Mouse (Mus musculus) adrenal gland, postnatal 4 days (tissue): ENCODE measurements at regions not wholly inside any gene's neighbourhood (a gene's known extent, or its start where the extent isn't known, plus 50 kb on each side); places are given as distances from the start of the nearest gene placed in this dataset.

Source experiments
- DNase-seq, 2 experiments: peaks; one replicate each; pipeline ENCODE4 v3.0.0; 2021 to 2022; ENCODE audit warnings: low spot score in 2 of 2, mixed read lengths in 2 of 2

DNA sequence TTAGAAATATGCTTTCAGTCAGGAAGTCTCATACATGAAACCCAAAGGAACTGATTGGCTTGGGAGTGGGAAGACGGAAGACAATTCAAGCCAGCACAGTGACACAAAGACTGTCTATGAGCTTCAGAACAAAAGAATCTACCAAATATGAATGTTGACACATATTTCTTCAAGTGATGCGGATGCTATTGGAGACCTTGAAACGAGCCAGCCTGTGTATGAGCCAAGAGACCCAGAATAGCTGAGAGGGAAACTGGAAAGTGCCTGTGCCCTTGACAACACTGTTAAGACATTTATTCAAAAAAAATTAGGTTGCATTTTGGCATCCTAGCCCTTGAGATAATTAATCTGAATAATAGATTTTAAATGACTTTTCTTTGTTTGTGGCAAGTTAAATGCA lies 426.7 kb upstream of the Sox9 start:
- DNase-seq, result no peak

DNA sequence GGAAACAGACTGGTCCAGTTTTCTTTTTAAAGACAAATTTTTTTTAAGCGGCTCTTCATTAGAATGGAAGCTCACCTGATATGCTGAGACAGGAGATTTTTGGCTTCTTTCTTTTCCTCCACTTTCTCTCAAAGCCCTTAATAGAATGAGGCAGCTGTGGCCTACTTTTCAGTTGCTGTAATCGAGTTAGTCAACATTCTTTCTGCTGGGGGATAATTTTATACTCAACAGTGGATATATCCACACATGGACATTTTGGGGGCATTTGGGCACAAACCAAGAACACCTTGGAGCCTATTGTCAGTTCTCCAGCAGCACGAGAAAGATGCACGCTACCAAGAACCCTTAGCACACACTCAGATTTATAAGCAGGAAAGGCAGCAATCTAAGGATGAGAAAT lies 415.3 kb upstream of the Sox9 start:
- no peak for DNase-seq

DNA sequence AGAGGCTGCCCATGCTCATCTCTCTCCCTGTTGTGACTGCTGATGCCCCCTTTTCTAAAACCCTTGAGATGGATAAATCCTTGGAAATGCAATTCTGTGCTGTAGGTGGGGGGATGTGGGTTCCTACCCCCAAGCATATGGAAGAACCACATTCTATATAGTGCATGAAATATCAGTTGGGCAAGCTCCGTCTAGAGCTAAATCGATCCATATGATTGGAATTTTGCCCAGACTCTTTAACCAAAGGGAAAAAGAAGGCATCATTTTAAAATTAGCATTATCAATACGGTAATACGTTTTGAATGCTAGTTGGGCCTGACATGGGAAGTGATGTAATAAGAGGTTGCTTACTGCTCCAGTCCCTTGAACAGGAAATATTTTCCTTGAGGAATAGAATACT lies 411.1 kb upstream of the Sox9 start:
- DNase-seq, result no peak

DNA sequence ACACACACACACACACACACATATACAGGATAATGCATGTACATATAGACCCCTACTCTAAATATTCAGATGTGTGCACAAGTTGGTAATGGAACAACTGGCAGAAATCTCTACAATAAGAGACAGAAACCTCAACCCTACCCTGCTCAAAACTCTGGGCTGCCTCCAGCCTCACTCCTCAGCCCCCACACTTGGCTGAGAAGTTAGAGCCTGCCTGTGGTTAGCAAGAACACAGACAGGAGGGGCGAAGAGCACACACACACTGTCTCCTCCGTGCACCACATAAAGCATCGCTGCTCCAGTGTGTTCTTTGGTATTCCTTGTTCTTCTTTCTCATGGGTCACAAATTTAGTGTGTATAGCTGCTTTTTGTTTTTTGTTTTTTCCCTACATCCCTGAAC lies 382.0 kb upstream of the Sox9 start:
- DNase-seq, result no peak

DNA sequence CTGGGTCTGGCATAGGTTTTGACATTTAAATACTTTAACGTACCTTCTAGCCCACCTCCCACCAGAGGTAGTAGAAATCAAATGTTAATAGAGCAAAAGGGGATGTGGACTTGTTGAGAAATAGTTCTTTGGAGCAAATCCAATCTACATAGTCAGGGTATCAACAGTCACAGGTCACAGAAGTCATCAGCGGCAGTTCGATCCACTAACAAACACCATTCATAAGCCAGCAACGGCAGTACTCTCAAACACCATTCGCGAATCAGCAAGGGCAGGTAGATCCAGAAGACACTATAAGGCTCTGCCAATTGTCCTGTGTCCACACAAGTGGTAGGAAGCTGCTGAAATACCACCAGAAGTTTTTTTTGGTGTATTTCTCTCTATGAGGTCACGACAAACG lies 374.3 kb upstream of the Sox9 start:
- no peak for DNase-seq

DNA sequence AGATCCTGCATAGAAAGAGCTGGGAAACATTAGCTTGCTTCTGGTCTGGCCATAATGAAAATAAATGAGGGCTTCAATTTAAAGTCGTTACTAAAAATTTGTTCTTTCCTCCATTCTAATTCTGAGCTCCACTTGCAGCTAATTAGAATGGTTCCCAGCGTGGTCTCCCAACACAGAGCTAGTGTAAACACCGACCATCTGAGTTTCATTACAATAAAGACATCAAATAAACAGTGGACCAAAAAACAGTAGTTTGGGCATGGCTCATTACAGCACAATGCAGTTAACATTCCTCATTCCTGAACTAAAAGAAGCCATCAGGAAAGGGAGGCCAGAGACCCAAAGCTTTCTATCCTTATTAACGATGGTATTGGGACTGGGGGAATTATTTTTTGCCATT lies 369.6 kb upstream of the Sox9 start:
- no peak for DNase-seq

DNA sequence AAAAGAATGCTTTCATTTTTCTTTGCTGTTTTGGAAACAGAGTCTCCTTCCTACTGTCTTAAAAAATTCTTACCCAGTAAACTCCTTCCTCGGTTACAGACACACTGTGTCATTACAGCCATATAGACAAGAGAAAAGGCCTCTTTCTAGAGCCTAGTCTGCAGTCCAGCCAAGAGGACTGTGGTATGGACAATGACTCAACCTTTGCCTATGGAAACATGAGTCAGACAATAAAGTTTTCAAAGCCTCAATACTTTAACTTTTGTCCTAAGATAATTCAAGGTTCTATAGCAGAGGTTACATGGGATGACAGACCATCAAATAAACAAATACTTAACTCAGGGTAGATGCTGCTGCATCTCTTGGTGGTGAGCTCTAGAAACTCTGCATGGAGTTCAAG lies 339.4 kb upstream of the Sox9 start:
- DNase-seq, result no peak

DNA sequence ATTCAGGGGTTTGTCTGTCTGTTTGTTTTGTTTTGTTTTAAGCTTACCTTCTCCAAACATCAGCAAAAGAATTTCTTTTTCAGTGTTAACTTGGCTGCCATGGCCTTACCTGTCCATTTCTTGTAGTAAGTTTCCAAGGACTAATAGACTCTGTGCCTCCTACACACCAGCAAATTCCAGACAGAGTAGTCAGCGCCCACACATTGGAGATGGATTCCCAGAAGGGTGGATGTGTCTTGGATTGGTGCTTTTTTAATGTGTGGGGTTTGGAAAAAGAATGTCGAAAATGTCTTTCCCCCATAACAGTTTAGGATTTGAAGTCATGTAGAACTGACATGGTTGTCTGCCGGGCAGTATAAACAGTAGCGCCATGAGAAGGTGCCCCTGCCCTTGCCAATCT lies 338.1 kb upstream of the Sox9 start:
- DNase-seq, result no peak

DNA sequence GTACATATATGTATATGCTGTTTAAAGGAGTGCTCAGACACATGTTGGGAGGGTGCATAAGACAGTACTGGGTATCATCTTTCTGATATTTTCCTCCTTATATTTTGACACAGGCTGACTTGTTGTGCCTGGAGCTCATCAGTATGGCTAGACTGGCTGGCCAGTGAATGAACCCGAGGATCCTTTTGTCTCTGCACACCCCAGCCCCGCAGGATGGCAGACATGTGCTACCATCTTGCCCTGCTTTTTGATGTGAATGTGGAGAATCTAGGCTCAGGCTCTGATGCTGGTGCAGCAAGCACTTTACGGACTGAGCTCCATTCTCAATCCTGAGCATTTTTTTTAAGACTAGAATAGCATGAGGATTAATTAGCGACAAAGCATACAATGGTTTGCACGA lies 332.4 kb upstream of the Sox9 start:
- DNase-seq, result no peak

DNA sequence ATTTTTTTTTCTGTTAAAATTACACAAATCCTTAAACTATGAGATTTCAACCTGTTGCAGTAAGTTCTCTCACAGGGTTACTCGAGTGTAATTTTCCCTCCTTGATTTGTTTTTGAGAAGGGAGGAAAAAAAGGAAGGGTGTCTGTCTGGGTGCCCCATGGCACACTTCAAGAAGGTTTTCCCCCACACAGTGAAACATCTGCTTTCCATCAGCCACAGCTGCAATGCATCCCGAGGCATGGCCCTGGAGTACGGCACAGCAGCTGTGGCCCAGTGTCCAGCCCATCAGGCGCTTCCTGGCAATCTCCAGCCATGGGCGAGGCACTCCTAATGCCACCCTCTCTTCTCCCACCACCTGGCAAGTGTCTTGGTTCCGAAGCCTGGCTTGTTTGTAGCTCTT lies 331.8 kb upstream of the Sox9 start:
- DNase-seq, result no peak

DNA sequence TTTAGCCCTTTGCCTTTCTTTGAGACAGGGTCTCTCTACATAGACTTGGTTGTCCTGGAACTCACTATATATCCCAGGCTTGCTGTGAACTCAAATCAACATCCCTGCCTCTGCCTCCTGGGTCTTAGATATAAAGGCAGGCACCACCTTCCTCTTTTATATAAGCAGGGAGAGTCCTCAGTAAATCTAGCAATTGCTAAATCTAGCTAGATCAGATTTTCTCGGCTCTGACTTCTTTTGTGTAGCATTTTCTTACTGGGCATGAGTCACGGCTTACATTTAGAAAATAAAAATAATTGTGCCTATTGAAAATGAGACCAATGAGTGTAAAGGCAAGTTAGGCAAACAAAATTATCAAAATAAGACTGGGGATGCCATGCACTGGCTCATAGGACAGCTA lies 323.9 kb upstream of the Sox9 start:
- DNase-seq, result no peak

DNA sequence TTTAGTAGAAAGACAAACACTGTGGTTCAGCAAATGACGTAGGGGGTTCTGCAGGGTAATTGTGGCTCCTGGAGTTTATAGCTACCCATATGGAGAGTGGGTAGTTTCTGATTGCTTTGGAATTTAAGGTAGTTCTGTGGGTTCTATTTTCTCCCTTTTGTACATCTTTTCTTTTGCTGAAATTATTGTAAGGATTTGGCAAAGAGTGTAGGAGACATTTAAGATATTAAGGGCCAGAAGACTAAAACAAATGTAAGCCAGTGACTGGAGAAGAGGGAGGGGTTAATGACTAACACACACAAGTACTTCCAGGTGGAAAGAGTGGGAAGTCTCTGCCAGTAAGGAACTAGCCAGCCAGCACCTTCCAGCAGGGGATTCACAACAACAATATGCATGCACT lies 318.9 kb upstream of the Sox9 start:
- DNase-seq, result no peak

DNA sequence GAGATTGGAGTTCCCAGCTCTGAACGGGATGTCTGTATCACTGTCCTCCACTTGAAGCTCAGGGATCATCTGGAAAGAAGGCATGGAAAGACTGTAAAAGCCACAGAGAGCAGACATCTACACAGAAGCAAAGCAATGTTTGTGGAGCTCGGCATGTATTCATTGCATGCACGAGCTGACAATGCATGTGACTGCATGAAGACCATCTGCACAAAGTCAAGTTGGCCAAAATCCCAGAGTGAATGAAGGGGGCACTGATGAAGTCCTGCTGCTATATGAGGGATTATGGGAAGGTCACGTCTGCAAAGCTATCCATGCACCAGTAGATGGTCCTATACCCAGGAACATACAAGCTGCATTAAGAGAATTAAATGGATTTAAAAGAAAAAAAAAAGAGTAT lies 317.6 kb upstream of the Sox9 start:
- no peak for DNase-seq

DNA sequence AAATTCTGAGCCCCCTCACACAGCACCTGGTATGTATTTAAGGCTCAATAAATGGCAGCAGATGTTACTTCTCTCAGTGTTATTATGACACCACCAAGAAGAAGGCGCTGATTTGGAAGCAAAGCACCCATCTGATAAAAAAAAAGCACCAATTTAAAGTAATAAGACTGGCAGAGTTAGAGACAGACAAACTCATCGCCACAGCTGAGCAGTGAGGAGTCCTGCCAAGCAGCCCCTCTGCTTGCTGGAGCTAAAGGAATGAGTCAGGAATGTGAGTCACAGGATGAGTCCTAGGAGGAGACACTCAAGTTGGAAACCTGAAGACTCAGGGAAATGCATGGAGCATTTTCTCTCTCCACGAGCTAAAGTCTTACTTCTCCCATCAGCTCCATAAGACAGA lies 311.7 kb upstream of the Sox9 start:
- no peak for DNase-seq

DNA sequence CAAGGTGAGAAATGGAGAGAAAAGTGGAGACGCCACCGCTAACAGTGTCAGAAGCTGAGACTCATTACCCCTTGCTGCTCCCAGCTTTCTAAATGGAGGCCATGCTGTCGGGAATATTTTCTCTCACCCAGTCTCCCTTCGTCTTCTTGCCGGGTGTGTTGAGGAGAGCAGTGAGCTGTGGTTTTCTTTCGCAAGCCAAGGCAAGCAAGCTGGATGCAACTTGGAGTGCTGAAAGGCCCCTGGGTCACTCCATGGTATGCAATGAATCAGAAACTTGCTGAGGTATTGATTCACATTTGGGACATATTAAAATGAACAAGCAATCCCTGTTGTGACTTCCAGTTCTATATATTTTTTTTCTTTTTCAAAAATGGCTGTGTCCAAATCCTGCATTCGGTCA lies 308.8 kb upstream of the Sox9 start:
- DNase-seq, result no peak

DNA sequence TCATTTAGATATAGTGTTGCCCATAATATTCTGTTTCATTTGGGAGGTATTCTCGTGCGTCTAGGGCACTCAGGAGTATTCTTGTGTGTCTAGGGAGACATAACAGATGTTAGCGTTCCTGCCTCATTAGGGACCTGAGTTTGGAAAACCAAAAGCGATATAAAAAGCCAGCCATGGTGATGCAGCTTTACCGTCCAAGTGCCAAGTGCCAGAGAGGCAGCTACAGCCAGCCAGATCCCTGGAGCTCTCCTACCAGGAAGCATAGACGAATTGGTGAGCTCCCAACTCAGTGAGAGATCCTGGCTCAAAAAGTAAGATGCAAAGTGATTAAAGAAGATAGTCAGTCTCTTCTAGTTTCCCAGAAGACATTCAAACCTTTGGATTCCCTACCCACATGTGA lies 308.3 kb upstream of the Sox9 start:
- DNase-seq, result no peak

DNA sequence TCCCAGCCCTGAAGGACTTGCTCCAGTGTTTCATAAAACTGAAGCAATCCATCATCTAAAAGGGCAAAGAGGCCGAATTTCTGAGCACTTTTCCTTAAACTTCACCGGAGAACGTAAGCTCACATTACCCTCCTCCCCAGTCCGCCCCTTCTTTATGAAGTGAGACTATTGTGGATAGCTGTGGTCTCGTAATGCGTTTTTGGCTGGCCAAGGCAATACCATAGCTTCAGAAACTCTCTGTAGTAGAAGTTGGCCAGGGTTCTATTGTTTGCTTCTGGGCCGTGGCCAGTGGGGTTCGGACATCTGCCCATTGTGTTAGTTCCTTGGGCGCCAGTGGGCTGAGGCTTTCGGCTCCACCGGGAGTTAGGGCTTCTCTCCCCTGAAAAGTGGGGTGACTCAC lies 301.7 kb upstream of the Sox9 start:
- DNase-seq, result no peak

DNA sequence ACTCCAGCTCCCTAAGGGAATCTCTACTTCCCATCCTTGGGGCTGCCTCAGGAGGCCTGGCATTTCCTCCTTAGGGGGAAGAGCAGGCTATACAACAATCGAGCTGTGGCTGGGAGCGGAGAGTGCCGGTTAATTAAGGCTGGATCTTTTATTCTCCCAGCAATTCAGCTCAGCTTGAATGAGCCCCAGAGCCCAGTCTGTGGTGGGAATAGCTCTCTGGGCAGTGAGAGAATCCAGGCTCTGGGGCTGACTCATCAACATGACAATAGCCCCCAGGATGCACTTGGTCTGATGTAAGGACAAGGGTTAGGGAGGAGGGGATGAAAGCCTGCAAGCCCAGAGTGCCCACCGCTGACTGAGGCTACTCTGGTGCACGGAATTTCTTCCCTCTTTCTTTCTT lies 280.2 kb upstream of the Sox9 start:
- DNase-seq, result no peak

DNA sequence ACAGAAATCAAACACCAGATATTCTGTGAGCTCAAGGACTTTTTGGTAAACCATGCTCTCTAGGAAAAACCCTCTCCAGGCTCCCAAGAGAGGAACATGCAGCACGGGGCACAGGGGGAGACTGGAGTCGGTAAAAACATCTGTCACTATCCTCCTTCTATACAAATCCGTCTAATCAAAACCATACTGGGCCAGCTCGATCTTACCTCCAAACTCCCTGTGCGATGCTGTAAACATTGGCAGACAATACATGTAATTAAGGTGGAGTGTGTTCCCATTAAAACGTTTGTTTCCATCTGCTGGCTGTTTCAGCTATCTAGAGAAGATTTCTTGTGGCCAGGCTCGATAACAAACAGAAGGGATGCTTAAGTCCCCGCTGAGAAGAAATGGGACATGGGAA lies 262.9 kb upstream of the Sox9 start:
- no peak for DNase-seq

DNA sequence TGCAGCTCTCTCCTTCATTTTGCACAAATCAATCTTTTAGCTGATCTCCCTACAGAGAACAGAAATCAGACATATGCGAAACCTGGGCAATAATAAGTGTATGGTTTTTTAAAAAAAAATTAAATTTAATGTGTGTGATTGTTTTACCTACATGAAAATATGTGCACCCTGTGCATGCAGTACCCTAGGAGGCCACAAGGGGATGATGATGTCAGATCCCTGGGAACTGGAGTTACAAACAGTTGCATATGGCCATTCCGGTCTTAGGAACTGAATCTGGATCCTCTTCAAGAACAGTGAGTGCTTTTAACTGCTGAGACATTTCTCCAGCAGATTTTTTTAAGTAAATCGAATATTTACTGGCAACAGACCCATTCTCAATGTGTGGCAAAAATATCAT lies 257.0 kb upstream of the Sox9 start:
- no peak for DNase-seq

DNA sequence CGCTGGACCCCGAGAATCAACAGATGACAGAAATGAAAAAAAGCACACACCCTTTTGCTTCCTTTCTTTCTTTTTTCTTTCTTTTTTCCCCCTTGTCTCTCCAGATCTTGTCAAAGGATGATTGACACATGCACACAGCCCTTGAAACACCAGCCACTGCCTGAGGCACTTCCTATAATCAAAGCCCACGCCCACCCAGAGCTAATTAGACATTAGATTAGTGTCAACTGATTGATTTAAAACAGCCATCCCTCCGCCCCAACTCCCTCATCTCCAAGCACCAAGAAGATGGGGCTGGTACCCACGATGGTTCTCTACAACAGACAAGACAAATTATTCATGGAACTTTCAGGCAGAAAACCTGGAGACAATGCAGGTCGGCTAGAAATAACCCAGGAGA lies 239.5 kb upstream of the Sox9 start:
- no peak for DNase-seq

DNA sequence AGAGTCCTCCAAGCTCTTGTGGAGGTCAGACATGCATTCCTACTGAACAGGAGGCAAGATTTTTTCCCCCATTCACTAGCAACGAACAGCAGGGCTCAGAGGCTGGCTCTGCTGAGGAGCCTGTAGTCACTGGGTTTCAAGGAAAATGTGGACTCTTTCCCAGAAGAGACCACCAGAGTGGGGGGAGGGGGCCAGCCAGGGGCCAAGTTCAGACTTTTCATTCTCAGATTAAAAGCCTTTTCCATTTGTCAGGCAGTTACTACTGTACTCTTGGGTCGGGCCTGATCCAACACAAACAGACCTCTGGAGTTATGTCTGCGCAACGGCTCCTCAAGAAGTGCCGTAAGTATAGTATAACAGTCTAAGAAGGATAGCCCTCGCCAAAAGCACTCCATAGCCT lies 238.6 kb upstream of the Sox9 start:
- no peak for DNase-seq

DNA sequence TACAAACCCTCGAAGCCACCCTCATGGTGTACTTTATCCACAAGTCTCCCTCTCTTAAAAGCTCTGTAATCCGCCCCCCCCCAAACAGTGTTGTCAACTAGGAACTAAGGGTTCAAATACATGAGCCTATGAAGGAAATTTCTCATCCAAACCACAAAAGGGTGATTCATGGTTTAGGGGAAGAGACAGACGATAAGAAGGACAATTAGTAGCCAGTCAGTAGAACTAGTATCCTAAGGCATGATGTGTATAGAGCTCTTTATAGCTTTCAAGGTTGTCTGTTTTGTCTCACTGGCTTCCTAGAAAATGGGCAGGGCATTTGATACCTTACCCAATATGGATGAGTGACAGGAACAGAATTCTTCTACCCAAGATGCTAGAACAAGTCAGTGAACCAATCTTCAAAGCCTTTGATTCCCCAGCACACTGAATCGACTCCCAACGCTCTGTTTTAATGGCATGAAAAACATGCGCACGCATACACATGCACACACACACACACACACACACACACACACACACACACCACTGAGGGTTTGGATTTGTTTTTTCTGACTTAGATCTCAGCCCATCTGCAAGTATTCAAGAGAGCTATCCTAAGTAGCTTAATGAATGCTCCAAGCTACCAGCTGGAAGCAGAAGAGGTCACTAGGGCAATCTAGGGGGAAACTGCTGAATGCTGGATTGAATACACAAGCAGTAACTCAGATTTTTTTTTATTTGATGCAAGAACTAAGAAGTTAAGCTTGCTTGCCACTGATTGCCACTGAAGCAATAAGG lies 236.6 kb upstream of the Sox9 start:
- no peak for DNase-seq

DNA sequence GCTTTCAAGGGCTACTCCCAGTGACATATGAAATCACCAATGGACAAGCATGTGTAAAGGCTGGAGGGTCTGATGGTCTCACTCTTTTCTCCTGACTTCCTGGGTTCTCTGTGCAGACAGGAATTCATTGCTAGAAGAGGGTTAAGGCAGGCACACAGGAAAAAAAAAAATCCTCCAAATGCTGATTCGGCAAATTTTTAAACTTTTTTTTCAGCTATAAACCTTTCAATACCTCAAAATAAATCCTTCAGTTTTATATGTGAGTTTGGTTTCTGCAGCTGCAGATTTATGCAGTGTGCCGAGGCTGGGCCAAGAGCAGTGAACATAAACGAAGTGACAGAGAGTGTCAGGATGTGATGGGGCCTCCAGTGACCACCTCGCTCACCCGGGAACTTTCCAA lies 235.9 kb upstream of the Sox9 start:
- no peak for DNase-seq
